Mouse (Mus musculus) heart, embryonic 11.5 days (tissue): ENCODE measurements at regions not wholly inside any gene's neighbourhood (a gene's known extent, or its start where the extent isn't known, plus 50 kb on each side); places are given as distances from the start of the nearest gene placed in this dataset.

Experiments used
- ATAC-seq: fragments of 200-750 bp; cut with Nextera tagmentation; replicated peaks from 2 replicates; pipeline ENCODE4 v1.8.0; 2017; ENCODE audit warnings: moderate library complexity; ENCODE audit not compliant: insufficient number of reproducible peaks, low FRiP score, low TSS enrichment
- H3K27ac ChIP-seq: fragments of 300-500 bp; sonication (generic); 2 replicates; pipeline ENCODE4 v1.5.1; 2014; ENCODE audit warnings: mild to moderate bottlenecking, low read depth, low read length
- H3K27me3 ChIP-seq: fragments of 300-500 bp; sonication (generic); 2 replicates; pipeline ENCODE4 v1.6.1; 2014; ENCODE audit warnings: mild to moderate bottlenecking, low read length, mixed read lengths; ENCODE audit not compliant: control insufficient read depth, insufficient read depth
- H3K36me3 ChIP-seq: fragments of 300-500 bp; sonication (generic); 2 replicates; pipeline ENCODE4 v1.6.1; 2014; ENCODE audit warnings: mild to moderate bottlenecking, low read length, moderate library complexity, mixed read lengths; ENCODE audit not compliant: control insufficient read depth, insufficient read depth
- H3K4me1 ChIP-seq: fragments of 300-500 bp; sonication (generic); 2 replicates; pipeline ENCODE4 v1.6.1; 2014; ENCODE audit warnings: low read length; ENCODE audit not compliant: control insufficient read depth, insufficient read depth
- H3K4me2 ChIP-seq: fragments of 300-500 bp; sonication (generic); 2 replicates; pipeline ENCODE4 v1.6.1; 2014; ENCODE audit warnings: mild to moderate bottlenecking, moderate library complexity
- H3K4me3 ChIP-seq: fragments of 300-500 bp; sonication (generic); 2 replicates; pipeline ENCODE4 v1.5.1; 2014; ENCODE audit warnings: low read depth, low read length
- H3K9ac ChIP-seq: fragments of 300-500 bp; sonication (generic); 2 replicates; pipeline ENCODE4 v1.6.1; 2014; ENCODE audit warnings: mild to moderate bottlenecking, low read depth, low read length, moderate library complexity
- H3K9me3 ChIP-seq: fragments of 300-500 bp; sonication (generic); replicated peaks from 2 replicates; pipeline ENCODE4 v1.6.1; 2016; ENCODE audit warnings: low read length; ENCODE audit not compliant: control insufficient read depth
- WGBS: fragments of 180-500 bp; shearing (Covaris S2); extraction: QIAGEN DNeasy Blood & Tissue Kit; methylation state at CpG from one replicate; pipeline ENCODE4 v1.1.7; 2014; ENCODE audit not compliant: insufficient replicate concordance; 5-methylcytosine and 5-hydroxymethylcytosine counted together

GRCm38 (mm10) chr6:100977201-100977691, 143.8 kb downstream of the Ppp4r2 start:
- Histone ChIP-seq H3K4me1 (0 out of 2 replicates have a peak, but pooled peaks cover 4% of the 10 kb centered on the region), H3K36me3 (no peaks in the 10 kb centered on the region), H3K27ac (no peak overlapping the region), H3K27me3 (no peaks in the 10 kb centered on the region), H3K4me3 (no peak overlapping the region), H3K4me2 (no peak overlapping the region), H3K9me3 (no peaks in the 10 kb centered on the region), H3K9ac (no peak overlapping the region)
- 62% methylated on average over 9 of the region's 9 CpGs for WGBS
- ATAC-seq = no peak

GRCm38 (mm10) chr6:100978113-100978512, 144.7 kb downstream of the Ppp4r2 start:
- no peaks in the 10 kb centered on the region for H3K36me3 ChIP-seq
- no peak for ATAC-seq
- no peak overlapping the region for H3K9ac ChIP-seq
- H3K4me3 ChIP-seq = no peak overlapping the region
- no peaks in the 10 kb centered on the region for H3K9me3 ChIP-seq
- no peak overlapping the region for H3K4me2 ChIP-seq
- 80% methylated on average over 5 of the region's 5 CpGs for WGBS
- no peaks in the 10 kb centered on the region for H3K27me3 ChIP-seq
- no peak overlapping the region for H3K27ac ChIP-seq
- H3K4me1 ChIP-seq = 0 out of 2 replicates have a peak, but pooled peaks cover 4% of the 10 kb centered on the region

DNA sequence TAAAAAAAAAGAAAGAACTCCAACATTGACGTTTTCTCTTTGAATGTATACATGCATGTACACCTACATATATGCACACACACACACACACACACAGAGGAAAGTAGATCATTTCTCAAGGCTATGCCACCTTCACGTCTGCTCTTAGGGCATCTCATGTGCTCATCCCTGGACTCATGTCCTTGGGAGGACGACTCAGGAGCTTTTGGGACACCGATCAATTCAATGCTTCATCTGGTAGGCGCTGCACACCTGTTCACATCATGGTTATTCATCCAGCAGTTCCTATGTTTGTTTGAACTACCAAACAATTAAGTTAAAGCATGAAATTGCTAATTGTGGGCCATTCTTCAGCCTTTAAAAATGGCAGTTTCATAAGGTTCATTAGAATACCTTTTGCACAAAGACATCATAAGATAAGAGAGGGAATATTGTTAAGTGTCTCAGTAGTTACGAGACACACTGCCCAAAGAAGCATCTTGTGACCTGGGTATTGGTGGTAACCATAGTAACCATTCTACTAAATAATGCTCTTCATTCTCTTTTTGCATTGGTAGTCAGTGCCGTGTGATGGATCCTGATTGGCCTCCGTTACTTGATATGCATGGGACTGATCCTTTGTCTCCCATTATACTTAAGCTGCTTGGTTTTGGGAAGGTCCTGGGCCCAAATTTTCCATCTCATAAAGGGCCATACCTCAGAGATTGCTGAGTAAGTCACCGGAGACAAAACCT, 145.5 kb downstream of the Ppp4r2 start:
- no peaks in the 10 kb centered on the region for H3K27me3 ChIP-seq
- H3K9me3 ChIP-seq = no peaks in the 10 kb centered on the region
- no peak overlapping the region for H3K27ac ChIP-seq
- H3K4me1 ChIP-seq = 0 out of 2 replicates have a peak, but pooled peaks cover 4% of the 10 kb centered on the region
- no peak for ATAC-seq
- no peak overlapping the region for H3K4me3 ChIP-seq
- H3K9ac ChIP-seq = no peak overlapping the region
- 84% methylated on average over 9 of the region's 9 CpGs for whole genome bisulfite sequencing
- H3K4me2 ChIP-seq = no peak overlapping the region
- no peaks in the 10 kb centered on the region for H3K36me3 ChIP-seq

GRCm38 (mm10) chr6:100980156-100980555, 146.7 kb downstream of the Ppp4r2 start:
- H3K27me3 ChIP-seq = no peaks in the 10 kb centered on the region
- no peaks in the 10 kb centered on the region for H3K36me3 ChIP-seq
- no peak overlapping the region for H3K27ac ChIP-seq
- ATAC-seq = no peak
- no peaks in the 10 kb centered on the region for H3K9me3 ChIP-seq
- no peak overlapping the region for H3K4me3 ChIP-seq
- no peak overlapping the region for H3K4me2 ChIP-seq
- no peak overlapping the region for H3K9ac ChIP-seq
- WGBS = 66% methylated on average over 2 of the region's 2 CpGs
- 0 out of 2 replicates have a peak, but pooled peaks cover 4% of the 10 kb centered on the region for H3K4me1 ChIP-seq

- Histone ChIP-seq H3K4me3 (no peak overlapping the region), H3K36me3 (no peaks in the 10 kb centered on the region), H3K27ac (no peak overlapping the region), H3K9me3 (no peaks in the 10 kb centered on the region), H3K4me1 (no peaks in the 10 kb centered on the region), H3K27me3 (no peaks in the 10 kb centered on the region), H3K9ac (no peak overlapping the region), H3K4me2 (no peak overlapping the region)
- WGBS = 36% methylated on average over 7 of the region's 7 CpGs
- no peak for ATAC-seq
These were observed 151.4 kb downstream of the Ppp4r2 start for GRCm38 (mm10) chr6:100984861-100985260.

GRCm38 (mm10) chr6:100985334-100985937, 152.0 kb downstream of the Ppp4r2 start:
- Histone ChIP-seq H3K27ac (peak overlapping the region; percentile 35; the same call in 1 of the 2 replicates), H3K9ac (no peak overlapping the region), H3K4me3 (no peak overlapping the region), H3K36me3 (no peaks in the 10 kb centered on the region), H3K27me3 (no peaks in the 10 kb centered on the region), H3K4me2 (no peak overlapping the region), H3K9me3 (no peaks in the 10 kb centered on the region), H3K4me1 (no peaks in the 10 kb centered on the region)
- 58% methylated on average over 5 of the region's 5 CpGs for WGBS
- ATAC-seq = no peak

DNA sequence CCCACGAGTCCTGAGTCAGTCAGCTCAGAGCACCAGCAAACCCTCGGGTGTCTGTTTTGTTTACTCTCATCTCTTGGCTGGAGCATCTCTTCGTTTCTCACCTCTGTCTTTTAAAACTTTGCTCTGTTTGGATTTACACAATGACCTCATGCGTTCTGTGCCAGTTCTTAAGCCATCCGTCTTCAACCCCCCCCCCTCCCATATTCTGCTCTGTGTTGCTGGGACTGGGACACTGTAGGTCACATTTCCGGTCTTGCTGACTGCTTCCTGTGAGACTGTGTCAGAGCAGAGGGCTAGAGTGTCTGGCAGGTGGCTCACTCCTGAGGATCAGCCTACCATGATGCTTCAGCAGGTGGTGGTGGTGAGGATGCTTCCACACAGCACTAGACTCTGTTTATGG, 155.1 kb downstream of the Ppp4r2 start:
- no peaks in the 10 kb centered on the region for H3K4me1 ChIP-seq
- no peaks in the 10 kb centered on the region for H3K36me3 ChIP-seq
- ATAC-seq = no peak
- H3K4me2 ChIP-seq = no peak overlapping the region
- H3K9me3 ChIP-seq = no peaks in the 10 kb centered on the region
- WGBS = 57% methylated on average over 6 of the region's 6 CpGs
- no peak overlapping the region for H3K9ac ChIP-seq
- no peak overlapping the region for H3K27ac ChIP-seq
- no peaks in the 10 kb centered on the region; the same call in 1 of the 2 replicates for H3K27me3 ChIP-seq
- H3K4me3 ChIP-seq = no peak overlapping the region

DNA sequence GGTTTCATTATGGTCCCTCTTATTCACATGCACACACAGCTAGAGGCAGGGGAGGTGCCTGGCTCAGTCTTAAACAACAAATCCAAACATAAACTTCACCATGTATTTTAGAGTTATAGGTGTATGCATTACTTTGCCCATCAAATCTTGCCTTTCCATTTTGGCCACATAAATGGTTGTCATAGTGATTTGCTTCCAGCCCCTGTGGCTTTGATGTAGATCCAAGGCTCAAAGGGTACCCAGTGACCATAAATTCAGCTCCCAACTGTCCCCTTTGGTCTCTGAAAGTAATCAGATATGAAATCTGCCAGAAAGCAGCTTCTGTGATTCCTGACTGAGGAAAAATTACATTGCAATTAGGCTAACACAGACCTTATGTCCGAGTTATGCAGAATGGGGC, 160.0 kb downstream of the Ppp4r2 start:
- H3K27ac ChIP-seq = no peak overlapping the region
- H3K4me2 ChIP-seq = no peak overlapping the region
- no peaks in the 10 kb centered on the region for H3K4me1 ChIP-seq
- 72% methylated on average over 1 of the region's 1 CpGs for WGBS
- no peaks in the 10 kb centered on the region; the same call in 1 of the 2 replicates for H3K27me3 ChIP-seq
- no peak overlapping the region for H3K4me3 ChIP-seq
- no peaks in the 10 kb centered on the region for H3K9me3 ChIP-seq
- H3K9ac ChIP-seq = no peak overlapping the region
- H3K36me3 ChIP-seq = no peaks in the 10 kb centered on the region
- ATAC-seq = no peak
